Mouse (Mus musculus): ENCODE measurements around the gene Wbp1. TPM values are rescaled to one million over a fixed set of nuclear protein-coding genes. Genes with fewer than 3 reads are reported as not detected.

Gene Wbp1
- polyA plus RNA-seq, 2 experiments = 22.0 to 27.7 TPM

DNA sequence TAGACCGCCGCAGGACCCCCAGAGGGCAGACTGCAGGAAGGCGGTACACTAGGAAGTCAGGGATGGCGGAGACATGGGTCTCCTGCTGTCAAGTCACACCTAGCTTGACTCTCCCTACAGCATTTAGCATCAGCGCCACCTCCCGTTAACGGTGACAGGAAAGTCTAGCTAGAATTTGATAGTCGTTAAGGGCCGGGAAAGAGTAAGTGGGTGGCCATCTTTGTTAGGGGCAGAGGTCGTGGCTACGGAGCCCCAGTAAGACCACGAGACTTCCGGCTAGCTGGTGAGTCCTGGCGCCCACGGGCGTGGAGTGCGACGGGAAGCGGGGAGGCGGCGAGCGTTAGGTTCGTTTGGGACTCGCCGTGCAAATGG is 20.1 kb downstream of the Wbp1 start, which contains the start of the genes Ccdc142 and Gm42688:
Gene Ccdc142 (plus strand): TSS at position 286 of the 372 bp plus-strand sequence.
Gene Gm42688 (plus strand): TSS at position 302 of the 372 bp plus-strand sequence.
- H3K4me3 ChIP-seq (ENCODE audit: insufficient read depth in 1 of 2, low read depth in 2 of 2, low read length in 2 of 2) = peak within 1 kb of the TSS; percentile 63 to 81
- DNase-seq (ENCODE audit: low read depth in 3 of 3, low spot score in 3 of 3) (peak; percentile 84 to 91 (median 86)), ATAC-seq (ENCODE audit: insufficient read depth) (peak; percentile 83)
- H3K36me3 ChIP-seq (replicated peaks; ENCODE audit: control insufficient read depth, insufficient read depth, low read depth) = no peaks in the 10 kb centered on the region
- peak within 1 kb of the TSS; percentile 86 for H3K9ac ChIP-seq (replicated peaks)
- peak within 1 kb of the TSS; percentile 60 for H3K27ac ChIP-seq
- H3K9me3 ChIP-seq (ENCODE audit: control insufficient read depth, low read length) = no peaks in the 10 kb centered on the region
- H3K4me1 ChIP-seq (replicated peaks; ENCODE audit: control insufficient read depth in 2 of 2, insufficient read depth in 2 of 2, low read length in 1 of 2) = peaks cover 8% of the 10 kb centered on the region in 2 experiments
- H3K4me2 ChIP-seq (ENCODE audit: low read depth) = peak within 1 kb of the TSS; percentile 93
- WGBS (ENCODE audit: insufficient replicate concordance) = under 1% methylated on average over 25 of the region's 25 CpGs
- no peaks in the 10 kb centered on the region for H3K27me3 ChIP-seq (ENCODE audit: control insufficient read depth, insufficient read depth, low read length)
- TF ChIP-seq CTCF (IDR thresholded peaks at IDR 0.05; ENCODE audit: low read depth) (peak; percentile 87), EP300 (IDR thresholded peaks at IDR 0.05; ENCODE audit: low read depth) (no peak)

DNA sequence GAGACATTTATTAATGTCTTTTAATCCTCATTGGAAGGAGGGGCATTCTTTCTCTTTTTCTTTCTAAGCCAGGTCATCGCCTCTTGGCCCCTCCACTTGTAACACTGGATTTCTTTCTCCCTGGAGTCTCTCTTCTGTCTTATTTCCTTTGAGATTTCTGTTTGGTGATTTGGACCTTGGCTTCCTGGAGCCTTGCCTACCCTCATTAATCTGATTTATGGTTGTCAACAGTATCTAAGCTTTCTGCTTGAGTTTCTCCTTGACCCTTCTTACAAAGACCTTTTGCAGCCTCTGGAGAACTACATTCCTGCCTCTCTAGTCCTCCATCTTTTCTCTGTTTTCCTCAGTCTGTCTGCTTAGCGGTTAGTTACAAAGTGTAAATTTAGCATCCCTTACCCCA is 22.9 kb downstream of the Wbp1 start:
- peaks cover 8% of the 10 kb centered on the region in 2 experiments for H3K4me1 ChIP-seq (replicated peaks; ENCODE audit: control insufficient read depth in 2 of 2, insufficient read depth in 2 of 2, low read length in 1 of 2)
- H3K27me3 ChIP-seq (ENCODE audit: control insufficient read depth, insufficient read depth, low read length) = no peaks in the 10 kb centered on the region
- H3K36me3 ChIP-seq (replicated peaks; ENCODE audit: control insufficient read depth, insufficient read depth, low read depth) = no peaks in the 10 kb centered on the region
- DNase-seq (ENCODE audit: low read depth in 3 of 3, low spot score in 3 of 3) (no peak), ATAC-seq (ENCODE audit: insufficient read depth) (no peak)
- H3K27ac ChIP-seq = no peak overlapping the region
- WGBS (ENCODE audit: insufficient replicate concordance) = 65% methylated on average over 2 of the region's 2 CpGs
- H3K4me3 ChIP-seq (ENCODE audit: insufficient read depth in 1 of 2, low read depth in 2 of 2, low read length in 2 of 2) = no peak overlapping the region
- TF ChIP-seq CTCF (IDR thresholded peaks at IDR 0.05; ENCODE audit: low read depth) (no peak), EP300 (IDR thresholded peaks at IDR 0.05; ENCODE audit: low read depth) (no peak)
- H3K9me3 ChIP-seq (ENCODE audit: control insufficient read depth, low read length) = no peaks in the 10 kb centered on the region; the same call in 1 of the 2 replicates
- H3K4me2 ChIP-seq (ENCODE audit: low read depth) = no peak overlapping the region
- H3K9ac ChIP-seq (replicated peaks) = no peak overlapping the region

DNA sequence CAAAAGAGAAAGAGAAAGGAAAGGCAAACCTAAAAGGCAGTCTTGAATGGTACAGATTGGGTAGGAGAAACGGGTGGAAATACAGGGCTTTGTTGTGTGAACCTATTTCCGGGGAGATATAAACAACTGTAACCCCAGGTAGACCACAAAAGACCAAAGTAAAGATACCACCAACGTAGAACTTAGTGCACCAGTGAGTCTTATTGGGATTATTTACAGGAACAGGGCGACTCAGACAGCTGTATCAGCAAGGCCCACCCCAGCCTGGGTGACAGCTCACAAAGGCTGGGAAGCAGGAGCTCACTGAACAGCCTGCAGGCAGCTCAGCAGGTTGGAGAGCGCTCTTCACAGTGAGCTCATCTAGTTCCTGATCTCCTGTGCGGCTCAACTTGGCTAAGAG is 25.4 kb downstream of the Wbp1 start:
- DNase-seq (ENCODE audit: low read depth in 3 of 3, low spot score in 3 of 3) (no peak), ATAC-seq (ENCODE audit: insufficient read depth) (no peak)
- H3K27ac ChIP-seq = no peak overlapping the region
- WGBS (ENCODE audit: insufficient replicate concordance) = 38% methylated on average over 6 of the region's 6 CpGs
- no peak for TF ChIP-seq CTCF (IDR thresholded peaks at IDR 0.05; ENCODE audit: low read depth)
- TF ChIP-seq EP300 (IDR thresholded peaks at IDR 0.05; ENCODE audit: low read depth) = no peak
- H3K36me3 ChIP-seq (replicated peaks; ENCODE audit: control insufficient read depth, insufficient read depth, low read depth) = no peaks in the 10 kb centered on the region
- no peak overlapping the region for H3K9ac ChIP-seq (replicated peaks)
- peaks cover 3% of the 10 kb centered on the region; the same call in 1 of the 2 replicates for H3K27me3 ChIP-seq (ENCODE audit: control insufficient read depth, insufficient read depth, low read length)
- no peaks in the 10 kb centered on the region; the same call in 1 of the 2 replicates for H3K9me3 ChIP-seq (ENCODE audit: control insufficient read depth, low read length)
- no peak overlapping the region for H3K4me3 ChIP-seq (ENCODE audit: insufficient read depth in 1 of 2, low read depth in 2 of 2, low read length in 2 of 2)
- no peaks in the 10 kb centered on the region; a peak in 2 of 4 replicates for H3K4me1 ChIP-seq (replicated peaks; ENCODE audit: control insufficient read depth in 2 of 2, insufficient read depth in 2 of 2, low read length in 1 of 2)
- H3K4me2 ChIP-seq (ENCODE audit: low read depth) = no peak overlapping the region

DNA sequence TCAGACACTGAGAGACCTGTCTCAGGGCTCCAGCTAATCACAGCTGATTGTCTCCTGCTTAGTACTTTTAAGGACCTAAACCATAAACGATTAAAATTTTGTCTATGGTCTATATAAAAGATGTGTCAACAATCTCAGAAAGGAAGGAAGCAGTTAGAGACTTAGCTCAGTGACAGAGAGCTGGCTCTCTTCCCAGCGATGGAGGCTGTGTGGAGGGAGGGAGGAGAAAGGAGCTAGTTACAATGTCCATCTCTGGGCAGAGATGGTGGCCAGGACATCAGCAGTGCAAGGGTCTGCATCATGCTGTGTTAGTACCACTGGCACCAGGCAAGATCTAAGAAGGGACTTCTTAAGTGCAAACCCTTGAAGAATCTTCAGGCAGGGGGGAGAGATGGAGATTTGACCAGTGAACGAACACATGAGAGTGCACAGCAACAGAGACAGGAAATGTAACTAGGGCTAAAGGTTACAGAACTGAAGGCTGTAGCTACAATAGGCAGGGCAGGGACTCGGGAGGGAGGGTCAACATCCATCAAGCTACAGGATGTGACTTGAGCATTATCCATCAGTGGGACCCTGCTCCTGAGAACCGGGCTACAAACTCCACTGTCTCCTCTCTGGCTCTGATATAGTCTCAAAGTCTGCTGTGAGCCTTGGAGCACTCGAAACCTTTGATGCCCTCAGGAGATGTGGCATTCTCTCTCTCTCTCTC is 28.8 kb downstream of the Wbp1 start:
- Histone ChIP-seq H3K36me3 (replicated peaks; ENCODE audit: control insufficient read depth, insufficient read depth, low read depth) (no peaks in the 10 kb centered on the region), H3K4me3 (ENCODE audit: insufficient read depth in 1 of 2, low read depth in 2 of 2, low read length in 2 of 2) (no peak overlapping the region), H3K4me1 (replicated peaks; ENCODE audit: control insufficient read depth in 2 of 2, insufficient read depth in 2 of 2, low read length in 1 of 2) (no peaks in the 10 kb centered on the region; a peak in 1 of 4 replicates), H3K9ac (replicated peaks) (no peak overlapping the region), H3K27me3 (ENCODE audit: control insufficient read depth, insufficient read depth, low read length) (peaks cover 24% of the 10 kb centered on the region), H3K9me3 (ENCODE audit: control insufficient read depth, low read length) (no peaks in the 10 kb centered on the region; the same call in 1 of the 2 replicates), H3K4me2 (ENCODE audit: low read depth) (no peak overlapping the region), H3K27ac (no peak overlapping the region)
- DNase-seq (ENCODE audit: low read depth in 3 of 3, low spot score in 3 of 3) (no peak), ATAC-seq (ENCODE audit: insufficient read depth) (no peak)
- TF ChIP-seq CTCF (IDR thresholded peaks at IDR 0.05; ENCODE audit: low read depth) = no peak
- TF ChIP-seq EP300 (IDR thresholded peaks at IDR 0.05; ENCODE audit: low read depth) = no peak
- 13% methylated on average over 6 of the region's 6 CpGs for WGBS (ENCODE audit: insufficient replicate concordance)

DNA sequence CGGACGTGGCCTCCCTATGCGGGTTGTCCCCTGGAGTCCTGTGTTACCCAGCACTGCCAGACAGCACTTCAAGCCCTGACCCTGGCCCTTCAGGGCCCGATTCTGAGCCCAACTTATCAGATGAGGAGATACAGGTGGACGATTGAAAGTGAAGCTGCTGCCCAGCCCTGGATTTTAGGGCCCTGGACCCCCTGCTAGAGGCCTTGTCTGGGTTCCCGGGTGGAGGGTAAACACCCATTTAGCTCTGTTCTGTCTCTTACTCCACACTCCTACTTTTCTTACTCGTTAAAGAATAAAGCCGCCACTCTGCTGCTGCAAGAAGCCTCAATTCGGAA is 33.5 kb downstream of the Wbp1 start:
- Histone ChIP-seq H3K27me3 (ENCODE audit: control insufficient read depth, insufficient read depth, low read length) (peaks cover 65% of the 10 kb centered on the region), H3K27ac (no peak overlapping the region)

More for the DNA sequence above, 33.5 kb downstream of the Wbp1 start:
- DNase-seq (ENCODE audit: low read depth in 3 of 3, low spot score in 3 of 3) (no peak), ATAC-seq (ENCODE audit: insufficient read depth) (no peak)
- H3K36me3 ChIP-seq (replicated peaks; ENCODE audit: control insufficient read depth, insufficient read depth, low read depth) = no peaks in the 10 kb centered on the region
- WGBS (ENCODE audit: insufficient replicate concordance) = 13% methylated on average over 9 of the region's 9 CpGs
- 0 out of 4 replicates have a peak overlapping the region, but pooled peaks of 1 of the 2 experiments have one; percentile 4 for H3K4me3 ChIP-seq (ENCODE audit: insufficient read depth in 1 of 2, low read depth in 2 of 2, low read length in 2 of 2)
- H3K4me2 ChIP-seq (ENCODE audit: low read depth) = peak overlapping the region; percentile 16
- H3K4me1 ChIP-seq (replicated peaks; ENCODE audit: control insufficient read depth in 2 of 2, insufficient read depth in 2 of 2, low read length in 1 of 2) = no peaks in the 10 kb centered on the region; a peak in 1 of 4 replicates
- no peak overlapping the region for H3K9ac ChIP-seq (replicated peaks)
- TF ChIP-seq CTCF (IDR thresholded peaks at IDR 0.05; ENCODE audit: low read depth) = no peak
- TF ChIP-seq EP300 (IDR thresholded peaks at IDR 0.05; ENCODE audit: low read depth) = no peak
- no peaks in the 10 kb centered on the region for H3K9me3 ChIP-seq (ENCODE audit: control insufficient read depth, low read length)
